Mouse (Mus musculus) liver, embryonic 15.5 days (tissue): ENCODE results near the gene Zfhx3. TPM values are rescaled to one million over a fixed set of nuclear protein-coding genes. Genes with fewer than 3 reads are reported as not detected.

Experiments
- ATAC-seq: fragments of 200-750 bp; cut with Nextera tagmentation; 2 replicates; pipeline ENCODE4 v1.8.0; 2017; ENCODE audit warnings: moderate number of reproducible peaks, mild to moderate bottlenecking, moderate library complexity; ENCODE audit not compliant: insufficient read depth
- H3K27ac ChIP-seq: fragments of 300-500 bp; sonication (generic); replicated peaks from 2 replicates; pipeline ENCODE4 v1.5.1; 2015; ENCODE audit warnings: mild to moderate bottlenecking, inconsistent platforms
- H3K27me3 ChIP-seq: fragments of 300-500 bp; sonication (generic); 2 replicates; pipeline ENCODE4 v1.6.1; 2015; ENCODE audit warnings: mild to moderate bottlenecking, inconsistent platforms
- H3K36me3 ChIP-seq: fragments of 300-500 bp; sonication (generic); replicated peaks from 2 replicates; pipeline ENCODE4 v1.6.1; 2015; ENCODE audit warnings: moderate library complexity, mild to moderate bottlenecking, inconsistent platforms
- H3K4me1 ChIP-seq: fragments of 300-500 bp; sonication (generic); replicated peaks from 2 replicates; pipeline ENCODE4 v1.6.1; 2015; ENCODE audit warnings: inconsistent platforms
- H3K4me2 ChIP-seq: fragments of 300-500 bp; sonication (generic); 2 replicates; pipeline ENCODE4 v1.6.1; 2015; ENCODE audit warnings: moderate library complexity, mild to moderate bottlenecking, inconsistent platforms
- H3K4me3 ChIP-seq: fragments of 300-500 bp; sonication (generic); replicated peaks from 2 replicates; pipeline ENCODE4 v1.5.1; 2015; ENCODE audit warnings: mild to moderate bottlenecking, inconsistent platforms
- H3K9ac ChIP-seq: fragments of 300-500 bp; sonication (generic); 2 replicates; pipeline ENCODE4 v1.6.1; 2015; ENCODE audit warnings: moderate library complexity, mild to moderate bottlenecking, inconsistent platforms
- H3K9me3 ChIP-seq: fragments of 300-500 bp; sonication (generic); replicated peaks from 2 replicates; pipeline ENCODE4 v1.6.1; 2016; ENCODE audit warnings: inconsistent platforms
- WGBS: fragments of 180-500 bp; shearing (Covaris S2); methylation state at CpG from one replicate; pipeline ENCODE4 v1.1.7; 2015; ENCODE audit warnings: mixed read lengths; ENCODE audit not compliant: insufficient replicate concordance; 5-methylcytosine and 5-hydroxymethylcytosine counted together
- polyA plus RNA-seq: library from polyadenylated mRNA; unstranded; fragments of >200 nt; fragmentation: Nextera tagmentation; extraction: Ambion mirVana; gene quantifications from 2 replicates; pipeline ENCODE4 v1.2.1, GENCODE M21; 2015

Zfhx3 gene
- polyA plus RNA-seq, 1 experiment from 2014 or later: 1.0 TPM

- no peak overlapping the region for H3K9ac ChIP-seq
- H3K9me3 ChIP-seq: no peaks in the 10 kb centered on the region
- no peak overlapping the region for H3K4me3 ChIP-seq
- no peaks in the 10 kb centered on the region for H3K27me3 ChIP-seq
- no peak overlapping the region for H3K4me2 ChIP-seq
- no peak for ATAC-seq
- no peaks in the 10 kb centered on the region for H3K36me3 ChIP-seq
- no peaks in the 10 kb centered on the region for H3K4me1 ChIP-seq
- no peak overlapping the region for H3K27ac ChIP-seq
- 59% methylated on average over 3 of the region's 3 CpGs for WGBS
These were observed 243.8 kb downstream of the Zfhx3 start for GRCm38 (mm10) chr8:108186289-108186688.

DNA sequence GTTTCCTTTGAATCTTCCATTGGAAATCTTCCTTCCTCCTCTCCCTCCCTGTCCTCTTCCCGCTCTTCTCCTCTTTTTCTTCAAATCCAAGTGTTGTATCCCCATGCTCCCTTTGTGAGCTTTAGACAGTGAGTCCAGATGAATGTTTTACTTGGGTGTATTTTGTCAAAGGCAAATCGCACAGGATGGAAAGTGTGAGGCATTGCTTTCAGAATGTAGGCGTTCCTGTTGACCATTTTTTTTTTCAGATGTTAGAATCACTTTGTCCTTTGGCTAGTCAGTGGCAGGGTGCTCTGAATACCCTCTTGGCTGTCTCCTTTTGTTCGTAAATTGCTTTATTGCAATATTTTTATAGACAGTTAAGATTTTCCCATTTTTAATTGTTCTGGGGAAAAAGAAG, 245.6 kb downstream of the Zfhx3 start:
- Histone ChIP-seq H3K27ac (no peak overlapping the region), H3K4me2 (no peak overlapping the region), H3K9ac (no peak overlapping the region), H3K4me1 (no peaks in the 10 kb centered on the region), H3K4me3 (no peak overlapping the region), H3K9me3 (no peaks in the 10 kb centered on the region), H3K36me3 (no peaks in the 10 kb centered on the region), H3K27me3 (no peaks in the 10 kb centered on the region)
- WGBS: 52% methylated on average over 4 of the region's 4 CpGs
- ATAC-seq: no peak

DNA sequence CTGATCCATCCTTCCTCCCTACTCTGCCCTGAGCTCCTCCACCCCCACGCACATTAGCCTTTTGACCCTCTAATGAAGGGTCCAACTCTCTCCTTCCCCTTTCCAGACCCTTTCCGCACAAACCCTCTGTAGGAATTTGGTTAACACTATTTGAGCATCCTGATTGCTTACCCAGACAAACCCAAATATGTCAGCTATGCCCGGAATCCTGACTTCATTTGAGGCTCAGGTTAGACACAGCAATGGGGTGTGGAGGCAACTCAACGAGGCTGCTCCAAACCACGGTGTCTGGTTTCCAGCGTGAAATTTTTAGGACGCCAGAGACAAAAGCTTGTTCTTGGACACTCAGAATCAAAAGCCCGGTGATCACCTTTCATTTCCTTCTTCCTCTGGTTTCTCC, 252.1 kb downstream of the Zfhx3 start:
- no peak for ATAC-seq
- Histone ChIP-seq H3K9me3 (no peaks in the 10 kb centered on the region), H3K27ac (no peak overlapping the region), H3K4me1 (no peaks in the 10 kb centered on the region), H3K36me3 (no peaks in the 10 kb centered on the region), H3K4me3 (no peak overlapping the region), H3K9ac (no peak overlapping the region), H3K4me2 (no peak overlapping the region), H3K27me3 (no peaks in the 10 kb centered on the region)
- 45% methylated on average over 8 of the region's 8 CpGs for WGBS

DNA sequence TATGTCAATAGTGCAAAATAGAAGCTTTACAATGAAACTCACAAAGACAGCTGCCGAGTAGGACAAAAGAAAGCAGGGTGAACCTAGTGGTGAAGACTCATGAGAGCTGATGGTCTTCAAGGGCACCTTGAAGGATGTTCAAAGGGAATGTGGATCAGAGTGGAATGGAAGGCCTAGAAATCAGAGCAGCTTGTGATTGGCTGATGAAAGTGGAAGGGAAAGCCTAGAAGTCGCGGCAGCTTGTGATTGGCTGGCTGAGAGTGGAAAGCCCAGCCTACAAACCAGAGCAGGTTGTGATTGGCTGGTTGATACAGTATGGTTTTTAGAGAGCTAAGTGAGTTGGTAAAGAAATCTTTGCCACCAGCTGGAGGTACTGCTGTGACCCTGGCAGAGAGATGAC, 272.6 kb downstream of the Zfhx3 start:
- no peak for ATAC-seq
- no peaks in the 10 kb centered on the region for H3K36me3 ChIP-seq
- H3K9me3 ChIP-seq: no peaks in the 10 kb centered on the region
- H3K27ac ChIP-seq: no peak overlapping the region
- no peak overlapping the region for H3K4me3 ChIP-seq
- H3K4me1 ChIP-seq: no peaks in the 10 kb centered on the region
- H3K9ac ChIP-seq: no peak overlapping the region
- no peaks in the 10 kb centered on the region for H3K27me3 ChIP-seq
- H3K4me2 ChIP-seq: no peak overlapping the region
- WGBS: 80% methylated on average over 3 of the region's 3 CpGs

DNA sequence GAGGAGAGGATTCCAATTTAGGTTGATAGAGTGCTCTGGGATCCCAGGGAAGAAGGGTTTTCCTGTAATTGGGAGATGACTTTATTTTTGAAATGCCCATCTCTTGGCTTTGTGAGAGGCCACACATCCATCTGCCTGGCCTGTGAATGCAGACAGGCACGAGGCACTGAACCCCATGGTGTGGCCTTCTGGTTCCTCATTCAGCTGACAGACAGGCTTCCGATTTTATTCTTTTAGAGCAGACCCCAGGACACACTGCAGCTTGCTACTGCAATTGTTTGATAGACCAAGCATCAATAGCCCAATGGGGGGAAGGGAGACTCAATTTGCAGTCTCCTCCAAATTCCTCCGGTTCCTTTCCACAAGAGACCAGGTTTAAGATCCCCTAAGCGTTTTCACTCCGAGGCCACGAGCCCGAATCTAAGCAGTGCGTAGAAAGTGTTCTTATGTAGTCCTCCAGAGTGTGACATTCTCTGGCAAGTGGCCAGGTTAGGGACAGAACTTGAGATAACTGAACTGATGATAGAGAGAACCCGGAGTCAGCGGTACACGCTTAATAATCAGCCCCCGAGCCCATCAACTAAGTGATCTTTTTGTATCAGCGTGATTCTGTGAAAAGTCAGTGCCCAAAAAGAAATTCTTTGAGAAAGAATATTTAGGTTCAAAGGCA, 275.9 kb downstream of the Zfhx3 start:
- ATAC-seq: no peak
- no peaks in the 10 kb centered on the region for H3K9me3 ChIP-seq
- H3K4me1 ChIP-seq: no peaks in the 10 kb centered on the region
- H3K4me3 ChIP-seq: no peak overlapping the region
- no peak overlapping the region for H3K4me2 ChIP-seq
- H3K36me3 ChIP-seq: no peaks in the 10 kb centered on the region
- H3K27me3 ChIP-seq: no peaks in the 10 kb centered on the region
- H3K9ac ChIP-seq: no peak overlapping the region
- WGBS: 60% methylated on average over 13 of the region's 13 CpGs
- no peak overlapping the region for H3K27ac ChIP-seq

DNA sequence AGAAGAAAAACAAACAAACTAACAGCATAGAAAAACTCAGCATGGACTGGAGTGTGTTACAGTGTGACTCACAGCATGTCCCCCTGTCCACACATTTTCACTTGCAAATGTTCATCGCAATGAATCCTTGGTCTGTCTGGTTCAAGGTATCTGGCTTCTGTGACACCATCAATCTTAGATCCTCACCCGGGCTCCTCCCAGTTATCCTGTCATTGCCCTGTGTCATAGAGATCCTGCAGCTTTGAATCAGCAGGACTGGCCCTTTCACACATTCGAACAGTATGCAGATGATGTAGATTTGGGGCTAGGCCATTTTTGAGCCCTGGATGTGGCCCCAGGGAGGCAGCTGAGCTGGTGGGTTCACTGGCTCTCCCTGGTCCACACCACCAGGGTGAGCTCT, 278.1 kb downstream of the Zfhx3 start:
- no peaks in the 10 kb centered on the region for H3K36me3 ChIP-seq
- H3K27me3 ChIP-seq: no peaks in the 10 kb centered on the region
- no peak overlapping the region for H3K4me3 ChIP-seq
- no peaks in the 10 kb centered on the region for H3K9me3 ChIP-seq
- ATAC-seq: no peak
- no peak overlapping the region for H3K4me2 ChIP-seq
- H3K27ac ChIP-seq: no peak overlapping the region
- no peaks in the 10 kb centered on the region for H3K4me1 ChIP-seq
- H3K9ac ChIP-seq: no peak overlapping the region
- WGBS: 61% methylated on average over 3 of the region's 3 CpGs

DNA sequence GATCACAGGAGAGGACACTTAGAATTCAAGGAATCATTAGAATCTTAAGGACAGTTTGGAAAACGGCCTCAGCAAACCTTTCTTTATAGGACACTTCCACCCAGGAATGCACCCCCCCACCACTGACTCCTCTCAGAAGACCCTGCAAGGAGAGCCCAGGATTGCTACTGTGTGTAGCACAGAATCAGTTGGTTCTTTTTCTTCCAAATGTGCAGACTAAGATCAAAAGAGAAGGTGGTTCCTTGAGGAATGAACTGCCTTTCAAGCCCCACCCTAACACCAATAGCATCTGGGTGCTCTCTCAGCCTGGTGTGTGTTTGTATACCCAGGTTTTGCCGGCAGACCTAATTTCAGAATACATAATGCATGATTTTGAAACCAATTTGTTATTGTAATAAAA, 279.6 kb downstream of the Zfhx3 start:
- Histone ChIP-seq H3K4me2 (no peak overlapping the region), H3K4me3 (no peak overlapping the region), H3K4me1 (no peaks in the 10 kb centered on the region), H3K9ac (no peak overlapping the region), H3K27ac (no peak overlapping the region), H3K27me3 (no peaks in the 10 kb centered on the region), H3K36me3 (no peaks in the 10 kb centered on the region), H3K9me3 (no peaks in the 10 kb centered on the region)
- 52% methylated on average over 2 of the region's 2 CpGs for WGBS
- ATAC-seq: no peak

- Histone ChIP-seq H3K4me2 (no peak overlapping the region), H3K9me3 (no peaks in the 10 kb centered on the region), H3K4me1 (no peaks in the 10 kb centered on the region), H3K36me3 (no peaks in the 10 kb centered on the region), H3K27ac (no peak overlapping the region), H3K27me3 (no peaks in the 10 kb centered on the region), H3K4me3 (no peak overlapping the region), H3K9ac (no peak overlapping the region)
- WGBS: 67% methylated on average over 7 of the region's 7 CpGs
- no peak for ATAC-seq
These were observed 289.9 kb downstream of the Zfhx3 start for GRCm38 (mm10) chr8:108232326-108232725.

DNA sequence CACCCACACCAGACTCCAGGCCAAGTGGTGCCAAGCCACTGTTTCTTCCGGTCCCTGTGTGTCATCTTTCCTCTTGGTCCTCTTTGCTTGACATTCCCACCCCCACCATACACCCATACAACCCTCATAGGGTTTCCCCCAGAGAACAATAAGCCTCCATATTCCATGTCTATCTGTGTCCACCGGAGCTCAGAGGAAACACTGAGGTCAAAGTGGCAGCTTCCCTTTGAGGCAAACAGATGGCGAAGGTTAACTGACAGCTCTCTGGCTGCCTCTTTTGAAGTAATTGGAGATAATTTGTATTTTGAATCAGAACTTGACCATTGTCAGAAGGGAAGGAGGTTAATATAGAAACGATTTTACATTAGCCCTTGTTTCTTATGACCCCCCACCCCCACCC, 292.0 kb downstream of the Zfhx3 start:
- Histone ChIP-seq H3K9ac (no peak overlapping the region), H3K4me3 (no peak overlapping the region), H3K27ac (no peak overlapping the region), H3K27me3 (no peaks in the 10 kb centered on the region), H3K36me3 (no peaks in the 10 kb centered on the region), H3K4me1 (no peaks in the 10 kb centered on the region), H3K4me2 (no peak overlapping the region), H3K9me3 (no peaks in the 10 kb centered on the region)
- WGBS: 39% methylated on average over 4 of the region's 4 CpGs
- no peak for ATAC-seq

- Histone ChIP-seq H3K9ac (no peak overlapping the region), H3K4me1 (no peaks in the 10 kb centered on the region), H3K4me2 (no peak overlapping the region), H3K36me3 (no peaks in the 10 kb centered on the region), H3K9me3 (no peaks in the 10 kb centered on the region), H3K27me3 (0 out of 2 replicates have a peak, but pooled peaks cover 6% of the 10 kb centered on the region), H3K27ac (no peak overlapping the region), H3K4me3 (no peak overlapping the region)
- ATAC-seq: no peak
- 52% methylated on average over 8 of the region's 8 CpGs for WGBS
These were observed 294.3 kb downstream of the Zfhx3 start for GRCm38 (mm10) chr8:108236715-108237114.

GRCm38 (mm10) chr8:108239531-108239930, 297.1 kb downstream of the Zfhx3 start:
- WGBS: 67% methylated on average over 5 of the region's 5 CpGs
- Histone ChIP-seq H3K4me3 (no peak overlapping the region), H3K27ac (no peak overlapping the region), H3K9ac (no peak overlapping the region), H3K4me2 (no peak overlapping the region), H3K36me3 (no peaks in the 10 kb centered on the region), H3K4me1 (no peaks in the 10 kb centered on the region), H3K27me3 (peaks cover 6% of the 10 kb centered on the region; the same call in 1 of the 2 replicates), H3K9me3 (no peaks in the 10 kb centered on the region)
- ATAC-seq: no peak

- H3K4me1 ChIP-seq: no peaks in the 10 kb centered on the region
- no peak for ATAC-seq
- peaks cover 6% of the 10 kb centered on the region; the same call in 1 of the 2 replicates for H3K27me3 ChIP-seq
- no peaks in the 10 kb centered on the region for H3K36me3 ChIP-seq
- H3K9me3 ChIP-seq: no peaks in the 10 kb centered on the region
- no peak overlapping the region for H3K4me3 ChIP-seq
- H3K9ac ChIP-seq: no peak overlapping the region
- WGBS: 36% methylated on average over 19 of the region's 19 CpGs
- no peak overlapping the region; the same call in 1 of the 2 replicates for H3K4me2 ChIP-seq
- no peak overlapping the region for H3K27ac ChIP-seq
These were observed 298.7 kb downstream of the Zfhx3 start for GRCm38 (mm10) chr8:108241041-108241690.
